Mouse (Mus musculus) bone marrow macrophage, adult 2 months (primary cell): Measurements from ENCODE around the gene E2f6.

Experiments
- CTCF ChIP-seq: IDR thresholded peaks from 2 replicates; pipeline ENCODE4 v1.5.1; 2012; ENCODE audit warnings: low read depth, mild to moderate bottlenecking, low read length, moderate library complexity
- POLR2A ChIP-seq: IDR thresholded peaks from 2 replicates; pipeline ENCODE4 v1.6.1; 2012; ENCODE audit warnings: mild to moderate bottlenecking, low read depth, low read length, borderline replicate concordance

GRCm38 (mm10) chr12:16834701-16835100 is 23.9 kb downstream of the E2f6 start:
- TF ChIP-seq CTCF (no peak), POLR2A (no peak)
